Mouse (Mus musculus): ENCODE data around the gene Mapkapk2. TPM values are rescaled to one million over a fixed set of nuclear protein-coding genes. Genes with fewer than 3 reads are reported as not detected.

Gene Mapkapk2
- polyA plus RNA-seq, 1 experiment, result 64.9 TPM

DNA sequence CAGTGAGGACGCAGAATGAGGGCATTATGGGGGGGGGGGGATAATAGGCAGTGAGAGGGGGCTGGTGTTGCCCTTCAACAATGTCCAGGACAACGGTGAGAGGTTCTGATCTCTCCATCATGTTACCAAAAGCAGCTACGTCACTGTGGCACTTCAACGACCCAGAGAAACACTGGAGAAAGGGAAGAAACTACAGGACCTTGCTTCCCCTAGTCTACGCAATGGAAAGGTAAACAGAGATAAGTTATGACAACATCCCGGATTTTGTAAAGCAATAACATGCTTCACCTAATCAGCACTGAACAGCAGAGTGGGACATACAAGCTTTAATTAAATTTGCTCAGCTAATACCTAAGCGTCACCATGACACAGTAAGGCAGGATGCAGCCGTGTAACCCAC is 3.7 kb downstream of the Mapkapk2 start:
- TF ChIP-seq CTCF (IDR thresholded peaks at IDR 0.05; ENCODE audit: low read depth, low read length) (no peak), EP300 (IDR thresholded peaks at IDR 0.05; ENCODE audit: insufficient read depth, low read depth, low read length) (no peak), POLR2A (IDR thresholded peaks at IDR 0.05; ENCODE audit: insufficient read depth, low read length) (no peak)
- no peak overlapping the region for H3K27ac ChIP-seq (ENCODE audit: insufficient read depth, low read length)
- no peaks in the 10 kb centered on the region for H3K4me1 ChIP-seq (ENCODE audit: control insufficient read depth, insufficient read depth, low read length)
- no peaks in the 10 kb centered on the region; the same call in 1 of the 2 replicates for H3K27me3 ChIP-seq (ENCODE audit: control insufficient read depth, insufficient read depth, low read length, poor library complexity, severe bottlenecking)
- H3K4me3 ChIP-seq (ENCODE audit: low read depth, low read length), result no peak overlapping the region
- no peaks in the 10 kb centered on the region for H3K36me3 ChIP-seq (ENCODE audit: control insufficient read depth, insufficient read depth, low read length, poor library complexity, severe bottlenecking)
- H3K9ac ChIP-seq (ENCODE audit: low read depth, poor library complexity, severe bottlenecking), result no peak overlapping the region
- H3K9me3 ChIP-seq (replicated peaks; ENCODE audit: control insufficient read depth, insufficient read depth, low read length, poor library complexity, severe bottlenecking), result no peaks in the 10 kb centered on the region

DNA sequence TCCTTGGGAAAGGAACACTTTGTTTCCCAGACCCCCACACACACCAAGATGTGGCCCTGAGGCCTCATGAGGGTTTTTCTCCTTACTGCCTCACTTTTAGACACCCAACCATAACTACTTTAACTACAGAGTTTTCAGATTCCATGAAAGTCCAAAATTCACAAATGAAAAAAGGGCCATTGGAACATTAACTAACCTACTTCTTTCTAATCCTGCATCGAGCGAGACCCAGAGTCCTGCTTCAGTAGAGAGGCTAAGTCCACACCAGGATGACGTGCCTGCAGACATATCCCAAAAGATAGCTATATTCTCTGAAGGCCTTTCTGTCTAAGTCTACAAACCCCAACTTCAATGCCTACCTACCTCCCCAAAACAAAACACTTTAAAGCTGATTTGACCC is 4.8 kb downstream of the Mapkapk2 start:
- Histone ChIP-seq H3K36me3 (ENCODE audit: control insufficient read depth, insufficient read depth, low read length, poor library complexity, severe bottlenecking) (no peaks in the 10 kb centered on the region), H3K27me3 (ENCODE audit: control insufficient read depth, insufficient read depth, low read length, poor library complexity, severe bottlenecking) (no peaks in the 10 kb centered on the region; the same call in 1 of the 2 replicates), H3K4me3 (ENCODE audit: low read depth, low read length) (no peak overlapping the region), H3K9me3 (replicated peaks; ENCODE audit: control insufficient read depth, insufficient read depth, low read length, poor library complexity, severe bottlenecking) (no peaks in the 10 kb centered on the region), H3K9ac (ENCODE audit: low read depth, poor library complexity, severe bottlenecking) (no peak overlapping the region), H3K4me1 (ENCODE audit: control insufficient read depth, insufficient read depth, low read length) (no peaks in the 10 kb centered on the region), H3K27ac (ENCODE audit: insufficient read depth, low read length) (no peak overlapping the region)
- TF ChIP-seq EP300 (IDR thresholded peaks at IDR 0.05; ENCODE audit: insufficient read depth, low read depth, low read length), result no peak
- TF ChIP-seq CTCF (IDR thresholded peaks at IDR 0.05; ENCODE audit: low read depth, low read length), result no peak
- no peak for TF ChIP-seq POLR2A (IDR thresholded peaks at IDR 0.05; ENCODE audit: insufficient read depth, low read length)

DNA sequence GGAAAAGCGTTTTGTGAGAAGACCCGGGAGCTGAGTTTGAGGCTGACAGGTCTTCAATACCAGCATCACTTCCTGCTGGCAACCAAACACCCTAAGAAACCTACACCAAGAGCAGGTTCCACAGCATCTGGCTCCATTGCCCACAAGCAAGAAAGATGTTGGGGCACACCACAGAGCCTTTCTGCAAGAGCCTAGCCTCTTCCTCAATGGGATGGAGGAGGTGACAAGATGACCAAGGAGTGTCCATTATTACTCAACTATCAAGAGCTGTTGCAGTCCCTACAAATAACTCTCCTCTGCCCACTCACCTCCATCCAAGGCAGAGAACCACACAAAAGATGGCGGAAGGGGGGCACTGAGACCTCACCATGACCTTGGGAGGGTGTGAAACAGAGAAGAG is 5.5 kb downstream of the Mapkapk2 start:
- H3K27me3 ChIP-seq (ENCODE audit: control insufficient read depth, insufficient read depth, low read length, poor library complexity, severe bottlenecking), result no peaks in the 10 kb centered on the region; the same call in 1 of the 2 replicates

DNA sequence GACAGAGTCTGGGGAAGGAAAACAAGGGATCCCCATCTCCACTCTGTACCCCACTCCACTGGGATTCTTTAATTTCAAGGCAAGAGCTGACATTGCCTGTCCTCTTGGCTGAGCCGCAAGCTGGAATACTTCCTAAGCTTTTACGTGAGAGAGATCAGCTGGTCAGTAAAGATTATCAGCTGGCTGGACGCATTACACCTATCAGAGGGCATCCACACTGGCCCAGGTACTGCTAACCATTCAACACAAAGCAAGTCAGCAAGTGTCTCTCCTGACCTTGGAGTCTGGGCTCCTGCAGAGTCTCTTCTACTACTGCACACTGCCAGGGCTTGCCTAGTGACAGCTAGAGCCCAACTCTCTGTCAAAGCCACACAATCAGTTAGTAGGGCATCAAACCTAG is 6.1 kb downstream of the Mapkapk2 start:
- Histone ChIP-seq H3K9me3 (replicated peaks; ENCODE audit: control insufficient read depth, insufficient read depth, low read length, poor library complexity, severe bottlenecking) (no peaks in the 10 kb centered on the region), H3K4me1 (ENCODE audit: control insufficient read depth, insufficient read depth, low read length) (no peaks in the 10 kb centered on the region), H3K36me3 (ENCODE audit: control insufficient read depth, insufficient read depth, low read length, poor library complexity, severe bottlenecking) (no peaks in the 10 kb centered on the region), H3K27ac (ENCODE audit: insufficient read depth, low read length) (no peak overlapping the region), H3K27me3 (ENCODE audit: control insufficient read depth, insufficient read depth, low read length, poor library complexity, severe bottlenecking) (no peaks in the 10 kb centered on the region), H3K4me3 (ENCODE audit: low read depth, low read length) (no peak overlapping the region), H3K9ac (ENCODE audit: low read depth, poor library complexity, severe bottlenecking) (no peak overlapping the region)
- TF ChIP-seq CTCF (IDR thresholded peaks at IDR 0.05; ENCODE audit: low read depth, low read length) (no peak), POLR2A (IDR thresholded peaks at IDR 0.05; ENCODE audit: insufficient read depth, low read length) (no peak), EP300 (IDR thresholded peaks at IDR 0.05; ENCODE audit: insufficient read depth, low read depth, low read length) (no peak)

More for the DNA sequence above, 5.5 kb downstream of the Mapkapk2 start:
- no peaks in the 10 kb centered on the region for H3K36me3 ChIP-seq (ENCODE audit: control insufficient read depth, insufficient read depth, low read length, poor library complexity, severe bottlenecking)
- H3K27ac ChIP-seq (ENCODE audit: insufficient read depth, low read length), result no peak overlapping the region
- no peak for TF ChIP-seq POLR2A (IDR thresholded peaks at IDR 0.05; ENCODE audit: insufficient read depth, low read length)
- TF ChIP-seq CTCF (IDR thresholded peaks at IDR 0.05; ENCODE audit: low read depth, low read length), result no peak
- no peak for TF ChIP-seq EP300 (IDR thresholded peaks at IDR 0.05; ENCODE audit: insufficient read depth, low read depth, low read length)
- H3K4me1 ChIP-seq (ENCODE audit: control insufficient read depth, insufficient read depth, low read length), result no peaks in the 10 kb centered on the region
- H3K4me3 ChIP-seq (ENCODE audit: low read depth, low read length), result no peak overlapping the region
- H3K9me3 ChIP-seq (replicated peaks; ENCODE audit: control insufficient read depth, insufficient read depth, low read length, poor library complexity, severe bottlenecking), result no peaks in the 10 kb centered on the region
- no peak overlapping the region for H3K9ac ChIP-seq (ENCODE audit: low read depth, poor library complexity, severe bottlenecking)

DNA sequence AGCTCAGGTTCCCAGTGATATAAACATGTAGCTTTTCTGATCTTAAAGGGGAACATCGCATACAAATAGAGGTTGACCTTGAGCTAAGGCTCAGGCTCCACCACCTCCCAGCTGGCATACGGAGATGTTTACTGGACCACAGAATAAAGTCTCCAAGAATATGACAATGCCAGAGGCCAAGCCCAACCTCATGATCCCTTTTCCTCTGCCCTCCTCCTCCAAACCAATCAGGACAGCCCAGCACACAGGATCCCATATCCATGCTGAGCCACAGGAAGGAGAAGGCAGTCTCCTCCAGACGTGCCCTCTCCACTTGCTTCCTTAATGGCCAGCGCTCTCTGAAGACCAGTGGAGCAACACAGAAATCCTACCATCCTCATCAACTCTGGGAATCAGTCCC is 6.7 kb downstream of the Mapkapk2 start:
- H3K4me1 ChIP-seq (ENCODE audit: control insufficient read depth, insufficient read depth, low read length), result no peaks in the 10 kb centered on the region
- TF ChIP-seq CTCF (IDR thresholded peaks at IDR 0.05; ENCODE audit: low read depth, low read length) (no peak), POLR2A (IDR thresholded peaks at IDR 0.05; ENCODE audit: insufficient read depth, low read length) (no peak), EP300 (IDR thresholded peaks at IDR 0.05; ENCODE audit: insufficient read depth, low read depth, low read length) (no peak)
- H3K27ac ChIP-seq (ENCODE audit: insufficient read depth, low read length), result no peak overlapping the region
- no peak overlapping the region for H3K4me3 ChIP-seq (ENCODE audit: low read depth, low read length)
- H3K27me3 ChIP-seq (ENCODE audit: control insufficient read depth, insufficient read depth, low read length, poor library complexity, severe bottlenecking), result no peaks in the 10 kb centered on the region
- H3K9ac ChIP-seq (ENCODE audit: low read depth, poor library complexity, severe bottlenecking), result no peak overlapping the region
- no peaks in the 10 kb centered on the region for H3K36me3 ChIP-seq (ENCODE audit: control insufficient read depth, insufficient read depth, low read length, poor library complexity, severe bottlenecking)
- H3K9me3 ChIP-seq (replicated peaks; ENCODE audit: control insufficient read depth, insufficient read depth, low read length, poor library complexity, severe bottlenecking), result no peaks in the 10 kb centered on the region

DNA sequence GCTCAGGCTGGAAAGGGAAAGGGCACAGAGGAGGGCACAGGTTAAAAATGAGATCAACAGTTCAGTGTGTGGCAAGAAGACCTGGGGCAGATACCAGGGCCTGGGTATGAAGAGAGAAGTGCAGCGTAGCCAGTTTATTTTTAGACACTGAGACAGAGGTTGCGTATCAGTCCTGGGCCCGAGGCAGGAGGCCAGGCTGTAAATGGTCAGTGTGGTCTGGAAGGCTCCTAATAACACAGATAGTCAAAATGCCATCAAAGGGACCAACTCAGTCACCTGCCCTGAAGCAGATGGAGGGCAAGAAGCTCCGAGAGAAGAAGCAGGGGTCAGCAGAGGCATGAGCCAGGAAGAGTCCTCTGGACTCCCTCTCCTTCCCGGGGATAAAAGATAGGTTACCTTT is 7.4 kb downstream of the Mapkapk2 start:
- H3K4me1 ChIP-seq (ENCODE audit: control insufficient read depth, insufficient read depth, low read length), result no peaks in the 10 kb centered on the region
- TF ChIP-seq EP300 (IDR thresholded peaks at IDR 0.05; ENCODE audit: insufficient read depth, low read depth, low read length) (no peak), POLR2A (IDR thresholded peaks at IDR 0.05; ENCODE audit: insufficient read depth, low read length) (no peak), CTCF (IDR thresholded peaks at IDR 0.05; ENCODE audit: low read depth, low read length) (no peak)

More for the DNA sequence above, 7.4 kb downstream of the Mapkapk2 start:
- no peaks in the 10 kb centered on the region for H3K36me3 ChIP-seq (ENCODE audit: control insufficient read depth, insufficient read depth, low read length, poor library complexity, severe bottlenecking)
- no peaks in the 10 kb centered on the region for H3K9me3 ChIP-seq (replicated peaks; ENCODE audit: control insufficient read depth, insufficient read depth, low read length, poor library complexity, severe bottlenecking)
- no peak overlapping the region for H3K27ac ChIP-seq (ENCODE audit: insufficient read depth, low read length)
- no peaks in the 10 kb centered on the region for H3K27me3 ChIP-seq (ENCODE audit: control insufficient read depth, insufficient read depth, low read length, poor library complexity, severe bottlenecking)
- H3K9ac ChIP-seq (ENCODE audit: low read depth, poor library complexity, severe bottlenecking), result no peak overlapping the region
- H3K4me3 ChIP-seq (ENCODE audit: low read depth, low read length), result no peak overlapping the region

All from ES-Bruce4 (cell line).